Mouse (Mus musculus) neural tube, embryonic 12.5 days (tissue): Measurements from ENCODE around the gene Fry. TPM values are rescaled to one million over a fixed set of nuclear protein-coding genes. Genes with fewer than 3 reads are reported as not detected.

Experiments
- ATAC-seq: fragments of 200-750 bp; cut with Nextera tagmentation; 2 replicates; pipeline ENCODE4 v1.8.0; 2017; ENCODE audit warnings: low read depth, mild to moderate bottlenecking, moderate TSS enrichment, moderate library complexity; ENCODE audit not compliant: low FRiP score
- H3K27ac ChIP-seq: fragments of 300-500 bp; sonication (generic); 2 replicates; pipeline ENCODE4 v1.5.1; 2016
- H3K27me3 ChIP-seq: fragments of 300-500 bp; sonication (generic); replicated peaks from 2 replicates; pipeline ENCODE4 v1.6.1; 2016; ENCODE audit warnings: mild to moderate bottlenecking
- H3K36me3 ChIP-seq: fragments of 300-500 bp; sonication (generic); 2 replicates; pipeline ENCODE4 v1.6.1; 2016; ENCODE audit warnings: mild to moderate bottlenecking
- H3K4me1 ChIP-seq: fragments of 300-500 bp; sonication (generic); 2 replicates; pipeline ENCODE4 v1.6.1; 2016
- H3K4me2 ChIP-seq: fragments of 300-500 bp; sonication (generic); replicated peaks from 2 replicates; pipeline ENCODE4 v1.6.1; 2016; ENCODE audit warnings: mild to moderate bottlenecking
- H3K4me3 ChIP-seq: fragments of 300-500 bp; sonication (generic); 2 replicates; pipeline ENCODE4 v1.5.1; 2016
- H3K9ac ChIP-seq: fragments of 300-500 bp; sonication (generic); 2 replicates; pipeline ENCODE4 v1.6.1; 2016; ENCODE audit warnings: mild to moderate bottlenecking
- H3K9me3 ChIP-seq: fragments of 300-500 bp; sonication (generic); 2 replicates; pipeline ENCODE4 v1.6.1; 2016; ENCODE audit warnings: mild to moderate bottlenecking
- WGBS: fragments of 180-500 bp; shearing (Covaris S2); methylation state at CpG from one replicate; pipeline ENCODE4 v1.1.7; 2016; 5-methylcytosine and 5-hydroxymethylcytosine counted together
- polyA plus RNA-seq: library from polyadenylated mRNA; unstranded; fragments of >200 nt; fragmentation: Nextera tagmentation; extraction: Ambion mirVana; gene quantifications from 2 replicates; pipeline ENCODE4 v1.2.1, GENCODE M21; 2016

The Fry gene
- polyA plus RNA-seq, 1 experiment from 2014 or later: 31.9 TPM

GRCm38 (mm10) chr5:150236597-150236996 lies 118.2 kb downstream of the Fry start:
- no peak overlapping the region for H3K9ac ChIP-seq
- H3K4me2 ChIP-seq: no peak overlapping the region
- H3K27me3 ChIP-seq: no peaks in the 10 kb centered on the region
- H3K4me1 ChIP-seq: peaks cover 2% of the 10 kb centered on the region; the same call in 1 of the 2 replicates
- H3K4me3 ChIP-seq: no peak overlapping the region
- H3K36me3 ChIP-seq: no peaks in the 10 kb centered on the region
- no peak for ATAC-seq
- H3K27ac ChIP-seq: no peak overlapping the region
- no peaks in the 10 kb centered on the region for H3K9me3 ChIP-seq

DNA sequence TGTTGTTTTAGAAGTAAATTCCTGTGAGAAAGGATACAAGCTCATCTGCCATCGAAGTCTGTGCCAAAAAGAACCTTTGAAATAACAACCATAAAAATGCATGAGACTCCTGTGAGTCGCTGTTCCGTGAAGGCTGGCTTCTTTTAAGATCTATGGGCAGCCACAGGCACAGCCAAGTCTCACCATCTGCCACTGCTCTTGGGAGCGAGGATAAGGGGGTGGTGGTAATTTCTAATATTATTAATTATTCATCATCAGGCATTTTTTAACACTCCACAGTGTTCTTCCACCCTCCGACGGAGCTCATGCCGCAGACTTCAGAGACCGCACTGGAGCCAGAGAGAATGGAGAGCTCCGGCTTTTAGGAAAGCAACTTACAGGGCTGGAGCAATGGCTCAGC lies 123.2 kb downstream of the Fry start:
- no peaks in the 10 kb centered on the region for H3K36me3 ChIP-seq
- ATAC-seq: no peak

GRCm38 (mm10) chr5:150246737-150247136 lies 128.3 kb downstream of the Fry start:
- H3K27ac ChIP-seq: no peak overlapping the region
- 77% methylated on average over 3 of the region's 3 CpGs for WGBS
- ATAC-seq: no peak

More for the DNA sequence above, 123.2 kb downstream of the Fry start:
- no peak overlapping the region for H3K27ac ChIP-seq
- 77% methylated on average over 9 of the region's 9 CpGs for WGBS
- H3K4me1 ChIP-seq: no peaks in the 10 kb centered on the region
- no peak overlapping the region for H3K4me3 ChIP-seq
- H3K27me3 ChIP-seq: no peaks in the 10 kb centered on the region
- no peaks in the 10 kb centered on the region for H3K9me3 ChIP-seq
- no peak overlapping the region for H3K9ac ChIP-seq
- H3K4me2 ChIP-seq: no peak overlapping the region

GRCm38 (mm10) chr5:150257764-150258163 lies 139.3 kb downstream of the Fry start:
- Histone ChIP-seq H3K4me1 (peaks cover 22% of the 10 kb centered on the region), H3K9ac (no peak overlapping the region), H3K9me3 (no peaks in the 10 kb centered on the region), H3K36me3 (no peaks in the 10 kb centered on the region), H3K27ac (no peak overlapping the region), H3K4me2 (no peak overlapping the region), H3K27me3 (no peaks in the 10 kb centered on the region), H3K4me3 (no peak overlapping the region)
- no peak for ATAC-seq
- WGBS: 85% methylated on average over 7 of the region's 7 CpGs

More at GRCm38 (mm10) chr5:150246737-150247136, 128.3 kb downstream of the Fry start:
- H3K36me3 ChIP-seq: no peaks in the 10 kb centered on the region
- no peaks in the 10 kb centered on the region for H3K9me3 ChIP-seq
- no peak overlapping the region for H3K4me2 ChIP-seq
- no peaks in the 10 kb centered on the region for H3K4me1 ChIP-seq
- no peak overlapping the region for H3K4me3 ChIP-seq
- no peaks in the 10 kb centered on the region for H3K27me3 ChIP-seq
- H3K9ac ChIP-seq: no peak overlapping the region

- no peaks in the 10 kb centered on the region for H3K27me3 ChIP-seq
- peak; percentile 80 for ATAC-seq
- H3K4me2 ChIP-seq: peak overlapping the region; percentile 63
- H3K9ac ChIP-seq: peak overlapping the region; percentile 47
- H3K4me1 ChIP-seq: peaks cover 22% of the 10 kb centered on the region
- no peaks in the 10 kb centered on the region for H3K36me3 ChIP-seq
- H3K27ac ChIP-seq: peak overlapping the region; percentile 33
- WGBS: 3% methylated on average over 26 of the region's 29 CpGs
- peak overlapping the region; percentile 36 for H3K4me3 ChIP-seq
- no peaks in the 10 kb centered on the region for H3K9me3 ChIP-seq
These were observed 141.0 kb downstream of the Fry start for GRCm38 (mm10) chr5:150259191-150260053.

- peak overlapping the region; percentile 63 for H3K4me2 ChIP-seq
- peak; percentile 14; the same call in 1 of the 2 replicates for ATAC-seq
- H3K27ac ChIP-seq: peak overlapping the region; percentile 33; the same call in 1 of the 2 replicates
These were observed 141.6 kb downstream of the Fry start for GRCm38 (mm10) chr5:150260054-150260386.

DNA sequence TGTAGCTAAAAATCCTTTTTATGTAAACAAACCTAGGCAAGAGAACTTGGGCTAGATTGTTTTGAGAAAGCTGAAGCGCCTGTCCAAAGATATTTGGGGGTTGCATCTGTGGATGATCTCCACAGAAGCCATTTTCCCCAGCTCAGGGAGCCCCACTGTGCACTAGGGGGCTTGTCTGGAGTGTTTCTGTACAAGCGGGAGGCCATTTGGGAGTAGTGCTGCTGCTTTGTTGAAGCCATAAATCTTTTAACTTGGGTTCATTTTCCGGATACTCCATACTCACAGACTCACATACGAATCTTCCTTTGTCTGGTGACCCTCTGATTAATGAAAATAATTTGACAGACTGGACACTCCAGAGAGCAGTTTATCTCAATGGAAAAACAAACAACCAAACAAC lies 142.9 kb downstream of the Fry start:
- 25% methylated on average over 4 of the region's 4 CpGs for WGBS

More at GRCm38 (mm10) chr5:150260054-150260386, 141.6 kb downstream of the Fry start:
- Histone ChIP-seq H3K4me1 (peaks cover 22% of the 10 kb centered on the region), H3K27me3 (no peaks in the 10 kb centered on the region), H3K9me3 (no peaks in the 10 kb centered on the region), H3K36me3 (no peaks in the 10 kb centered on the region), H3K9ac (peak overlapping the region; percentile 47), H3K4me3 (peak overlapping the region; percentile 36)
- WGBS: 30% methylated on average over 9 of the region's 9 CpGs

GRCm38 (mm10) chr5:150262046-150262716 lies 143.7 kb downstream of the Fry start:
- H3K9me3 ChIP-seq: no peaks in the 10 kb centered on the region
- H3K9ac ChIP-seq: no peak overlapping the region; the same call in 1 of the 2 replicates
- peaks cover 22% of the 10 kb centered on the region for H3K4me1 ChIP-seq
- H3K4me3 ChIP-seq: peak overlapping the region; percentile 5; the same call in 1 of the 2 replicates
- no peak for ATAC-seq
- 68% methylated on average over 16 of the region's 16 CpGs for WGBS
- H3K36me3 ChIP-seq: no peaks in the 10 kb centered on the region
- no peak overlapping the region for H3K27ac ChIP-seq
- peak overlapping the region; percentile 63 for H3K4me2 ChIP-seq
- no peaks in the 10 kb centered on the region for H3K27me3 ChIP-seq

More for the DNA sequence above, 142.9 kb downstream of the Fry start:
- H3K9me3 ChIP-seq: no peaks in the 10 kb centered on the region
- peaks cover 22% of the 10 kb centered on the region for H3K4me1 ChIP-seq
- H3K9ac ChIP-seq: peak overlapping the region; percentile 36
- H3K4me2 ChIP-seq: peak overlapping the region; percentile 63
- no peak for ATAC-seq
- H3K36me3 ChIP-seq: no peaks in the 10 kb centered on the region
- H3K27me3 ChIP-seq: no peaks in the 10 kb centered on the region
- H3K27ac ChIP-seq: no peak overlapping the region
- peak overlapping the region; percentile 20; the same call in 1 of the 2 replicates for H3K4me3 ChIP-seq

GRCm38 (mm10) chr5:150262717-150263103 lies 144.3 kb downstream of the Fry start:
- H3K4me2 ChIP-seq: peak overlapping the region; percentile 63; the same call in 1 of the 2 replicates
- H3K36me3 ChIP-seq: no peaks in the 10 kb centered on the region
- WGBS: 63% methylated on average over 5 of the region's 5 CpGs
- H3K9me3 ChIP-seq: no peaks in the 10 kb centered on the region
- ATAC-seq: no peak
- H3K9ac ChIP-seq: no peak overlapping the region
- peaks cover 22% of the 10 kb centered on the region for H3K4me1 ChIP-seq
- no peak overlapping the region for H3K4me3 ChIP-seq
- H3K27ac ChIP-seq: no peak overlapping the region
- no peaks in the 10 kb centered on the region for H3K27me3 ChIP-seq

DNA sequence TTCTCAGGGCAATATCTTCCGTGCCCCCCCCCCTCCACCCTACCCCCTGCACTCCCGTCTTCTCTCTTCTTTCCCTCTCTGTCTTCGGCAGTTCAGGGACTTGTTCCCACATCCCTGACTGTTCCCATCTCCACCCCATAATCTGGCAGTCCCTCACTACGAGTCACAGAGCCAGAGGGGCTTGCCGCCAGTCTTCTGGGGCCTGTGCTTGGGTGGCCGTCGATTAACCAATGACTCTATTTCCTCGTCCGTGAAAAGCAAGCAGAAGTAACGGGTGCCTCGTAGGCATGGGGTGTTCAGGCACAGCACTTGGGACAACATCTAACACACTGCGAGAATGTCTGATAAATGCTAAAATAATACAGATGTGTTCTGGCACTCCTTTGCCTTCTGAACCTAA lies 144.7 kb downstream of the Fry start:
- H3K4me1 ChIP-seq: peaks cover 22% of the 10 kb centered on the region
- no peaks in the 10 kb centered on the region for H3K27me3 ChIP-seq
- no peak for ATAC-seq
- H3K9ac ChIP-seq: no peak overlapping the region
- H3K4me2 ChIP-seq: no peak overlapping the region
- 0 out of 2 replicates have a peak, but pooled peaks cover under 1% of the 10 kb centered on the region for H3K9me3 ChIP-seq
- no peak overlapping the region for H3K4me3 ChIP-seq
- no peaks in the 10 kb centered on the region for H3K36me3 ChIP-seq
- 78% methylated on average over 12 of the region's 12 CpGs for WGBS
- H3K27ac ChIP-seq: no peak overlapping the region

- H3K36me3 ChIP-seq: no peaks in the 10 kb centered on the region
- no peak overlapping the region for H3K27ac ChIP-seq
- H3K9ac ChIP-seq: no peak overlapping the region
- no peak for ATAC-seq
- no peak overlapping the region for H3K4me2 ChIP-seq
- H3K4me3 ChIP-seq: no peak overlapping the region
- H3K9me3 ChIP-seq: peaks cover 5% of the 10 kb centered on the region; the same call in 1 of the 2 replicates
- H3K4me1 ChIP-seq: peaks cover 22% of the 10 kb centered on the region
- no peaks in the 10 kb centered on the region for H3K27me3 ChIP-seq
- WGBS: 80% methylated on average over 6 of the region's 6 CpGs
These were observed 145.2 kb downstream of the Fry start for GRCm38 (mm10) chr5:150263656-150264055.

GRCm38 (mm10) chr5:150265005-150265404 lies 146.6 kb downstream of the Fry start:
- no peak for ATAC-seq
- H3K27me3 ChIP-seq: no peaks in the 10 kb centered on the region
- H3K27ac ChIP-seq: no peak overlapping the region
- whole genome bisulfite sequencing: 43% methylated on average over 1 of the region's 1 CpGs
- no peak overlapping the region for H3K4me3 ChIP-seq
- H3K36me3 ChIP-seq: no peaks in the 10 kb centered on the region
- no peak overlapping the region for H3K9ac ChIP-seq
- peaks cover 13% of the 10 kb centered on the region for H3K4me1 ChIP-seq
- peaks cover 6% of the 10 kb centered on the region; the same call in 1 of the 2 replicates for H3K9me3 ChIP-seq
- H3K4me2 ChIP-seq: no peak overlapping the region
